Mouse (Mus musculus) lung, embryonic 16.5 days (tissue): ENCODE measurements at regions not wholly inside any gene's neighbourhood (a gene's known extent, or its start where the extent isn't known, plus 50 kb on each side); places are given as distances from the start of the nearest gene placed in this dataset.
A peak's percentile ranks its signal among the peaks of the same experiment; 100 is the strongest.

ENCODE experiments used
- ATAC-seq: fragments of 200-750 bp; cut with Nextera tagmentation; 2 replicates; pipeline ENCODE4 v1.8.0; 2017; ENCODE audit warnings: low read depth, mild to moderate bottlenecking, moderate library complexity
- H3K27ac ChIP-seq: fragments of 300-500 bp; sonication (generic); 2 replicates; pipeline ENCODE4 v1.5.1; 2014; ENCODE audit warnings: mild to moderate bottlenecking, control low read depth, low read length
- H3K27me3 ChIP-seq: fragments of 300-500 bp; sonication (generic); 2 replicates; pipeline ENCODE4 v1.6.1; 2014; ENCODE audit warnings: low read depth, low read length, mixed read lengths; ENCODE audit not compliant: control insufficient read depth, insufficient read depth
- H3K36me3 ChIP-seq: fragments of 300-500 bp; sonication (generic); 2 replicates; pipeline ENCODE4 v1.6.1; 2014; ENCODE audit warnings: low read length; ENCODE audit not compliant: control insufficient read depth, insufficient read depth
- H3K4me1 ChIP-seq: fragments of 300-500 bp; sonication (generic); replicated peaks from 2 replicates; pipeline ENCODE4 v1.6.1; 2014; ENCODE audit warnings: low read length, mixed read lengths; ENCODE audit not compliant: control insufficient read depth, insufficient read depth
- H3K4me2 ChIP-seq: fragments of 300-500 bp; sonication (generic); 2 replicates; pipeline ENCODE4 v1.6.1; 2014; ENCODE audit warnings: low read depth, low read length, control low read depth
- H3K4me3 ChIP-seq: fragments of 300-500 bp; sonication (generic); 2 replicates; pipeline ENCODE4 v1.5.1; 2014; ENCODE audit warnings: mild to moderate bottlenecking, low read length, control low read depth
- H3K9ac ChIP-seq: fragments of 300-500 bp; sonication (generic); 2 replicates; pipeline ENCODE4 v1.6.1; 2014; ENCODE audit warnings: low read length, control low read depth
- H3K9me3 ChIP-seq: fragments of 300-500 bp; sonication (generic); 2 replicates; pipeline ENCODE4 v1.6.1; 2016; ENCODE audit warnings: low read length; ENCODE audit not compliant: control insufficient read depth
- WGBS: fragments of 180-500 bp; shearing (Covaris S2); extraction: QIAGEN DNeasy Blood & Tissue Kit; methylation state at CpG from one replicate; pipeline ENCODE4 v1.1.7; 2014; 5-methylcytosine and 5-hydroxymethylcytosine counted together

DNA sequence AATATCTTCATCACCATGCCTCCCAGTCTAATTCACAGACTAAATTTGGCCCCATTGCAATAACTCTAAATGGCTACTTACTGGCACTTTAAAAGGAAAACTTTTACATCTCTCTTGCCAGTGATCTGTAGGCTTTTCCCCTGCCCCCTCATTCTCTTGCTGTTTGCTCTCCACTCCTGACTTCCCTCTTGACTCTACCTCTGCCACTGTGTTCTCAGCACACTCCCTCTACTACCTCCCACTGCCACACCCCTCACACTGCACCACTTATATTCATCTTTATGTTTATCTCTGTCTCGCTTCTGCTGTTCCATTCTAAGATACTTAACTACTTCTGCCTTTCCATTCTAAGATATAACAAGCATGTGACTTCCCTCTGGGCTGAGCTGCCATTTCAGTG is 141.4 kb upstream of the Rnf32 start:
- no peaks in the 10 kb centered on the region for H3K36me3 ChIP-seq
- WGBS = 39% methylated on average over 1 of the region's 1 CpGs
- H3K9me3 ChIP-seq = no peaks in the 10 kb centered on the region
- no peak overlapping the region for H3K4me3 ChIP-seq
- H3K27ac ChIP-seq = peak overlapping the region; percentile 27; the same call in 1 of the 2 replicates
- H3K9ac ChIP-seq = no peak overlapping the region
- no peaks in the 10 kb centered on the region for H3K27me3 ChIP-seq
- peak; percentile 83 for ATAC-seq
- H3K4me2 ChIP-seq = no peak overlapping the region
- no peaks in the 10 kb centered on the region for H3K4me1 ChIP-seq

DNA sequence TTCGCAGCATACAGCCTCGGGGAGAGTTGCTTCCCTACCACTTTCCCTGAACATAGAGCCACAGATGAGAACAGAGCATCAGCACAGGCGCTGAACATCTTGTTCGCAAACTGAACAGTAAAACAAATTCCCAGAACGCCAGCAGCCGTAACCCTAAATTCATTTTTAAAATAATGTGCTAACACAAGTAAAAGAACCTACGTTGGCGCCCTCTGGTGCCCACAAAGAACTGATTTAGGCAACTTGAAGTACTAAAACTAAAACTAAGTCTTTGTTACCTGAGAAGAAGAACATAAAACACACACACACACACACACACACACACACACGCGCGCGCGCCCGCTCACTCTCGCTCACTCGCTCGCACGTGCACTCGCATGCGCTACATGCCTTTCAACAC is 159.2 kb upstream of the Rnf32 start:
- Histone ChIP-seq H3K27ac (no peak overlapping the region), H3K36me3 (no peaks in the 10 kb centered on the region), H3K27me3 (no peaks in the 10 kb centered on the region), H3K9me3 (no peaks in the 10 kb centered on the region), H3K9ac (no peak overlapping the region), H3K4me1 (no peaks in the 10 kb centered on the region), H3K4me3 (no peak overlapping the region), H3K4me2 (no peak overlapping the region)
- ATAC-seq = no peak
- whole genome bisulfite sequencing = 50% methylated on average over 20 of the region's 20 CpGs

DNA sequence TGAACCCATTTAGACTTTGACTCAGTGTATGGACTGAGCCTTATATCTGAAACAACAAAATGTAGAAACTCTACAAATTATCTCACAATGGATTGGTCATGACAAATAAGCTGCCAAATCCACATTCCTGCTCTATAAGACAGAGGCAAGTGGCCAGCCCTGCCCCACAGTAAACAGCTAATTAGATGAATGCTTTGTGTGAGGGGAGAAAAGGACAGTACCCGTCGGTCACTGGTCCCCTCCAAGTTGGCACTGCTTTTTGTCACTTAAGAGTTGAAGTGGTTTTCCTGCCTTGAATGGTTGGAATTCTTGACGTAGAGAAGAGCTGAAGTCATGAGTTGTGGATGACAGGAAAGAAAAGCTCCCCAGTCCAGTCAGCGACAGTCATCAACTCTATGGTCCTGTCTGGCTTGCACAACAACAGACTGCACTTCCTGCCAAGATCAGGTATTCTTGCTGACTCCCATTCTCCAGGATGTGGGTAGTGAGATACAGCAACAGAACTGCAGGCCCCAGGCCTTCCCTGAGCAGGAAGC is 162.3 kb upstream of the Rnf32 start:
- no peak for ATAC-seq
- 33% methylated on average over 4 of the region's 4 CpGs for WGBS

GRCm38 (mm10) chr5:29030525-29030924 is 165.3 kb upstream of the Rnf32 start:
- H3K9me3 ChIP-seq = no peaks in the 10 kb centered on the region
- no peaks in the 10 kb centered on the region for H3K4me1 ChIP-seq
- 5% methylated on average over 5 of the region's 5 CpGs for WGBS
- no peaks in the 10 kb centered on the region for H3K36me3 ChIP-seq
- no peak overlapping the region for H3K4me2 ChIP-seq
- H3K4me3 ChIP-seq = no peak overlapping the region
- no peak overlapping the region for H3K9ac ChIP-seq
- H3K27ac ChIP-seq = no peak overlapping the region
- ATAC-seq = no peak
- H3K27me3 ChIP-seq = no peaks in the 10 kb centered on the region

More for the DNA sequence above, 162.3 kb upstream of the Rnf32 start:
- Histone ChIP-seq H3K27ac (no peak overlapping the region), H3K4me1 (no peaks in the 10 kb centered on the region), H3K27me3 (no peaks in the 10 kb centered on the region), H3K4me3 (no peak overlapping the region), H3K9me3 (no peaks in the 10 kb centered on the region), H3K4me2 (no peak overlapping the region), H3K9ac (no peak overlapping the region), H3K36me3 (no peaks in the 10 kb centered on the region)

GRCm38 (mm10) chr5:29029957-29030356 is 165.8 kb upstream of the Rnf32 start:
- no peak for ATAC-seq
- Histone ChIP-seq H3K4me1 (no peaks in the 10 kb centered on the region), H3K4me2 (no peak overlapping the region), H3K9me3 (no peaks in the 10 kb centered on the region), H3K27me3 (no peaks in the 10 kb centered on the region), H3K9ac (no peak overlapping the region), H3K27ac (no peak overlapping the region), H3K36me3 (no peaks in the 10 kb centered on the region), H3K4me3 (no peak overlapping the region)
- 31% methylated on average over 5 of the region's 5 CpGs for WGBS

DNA sequence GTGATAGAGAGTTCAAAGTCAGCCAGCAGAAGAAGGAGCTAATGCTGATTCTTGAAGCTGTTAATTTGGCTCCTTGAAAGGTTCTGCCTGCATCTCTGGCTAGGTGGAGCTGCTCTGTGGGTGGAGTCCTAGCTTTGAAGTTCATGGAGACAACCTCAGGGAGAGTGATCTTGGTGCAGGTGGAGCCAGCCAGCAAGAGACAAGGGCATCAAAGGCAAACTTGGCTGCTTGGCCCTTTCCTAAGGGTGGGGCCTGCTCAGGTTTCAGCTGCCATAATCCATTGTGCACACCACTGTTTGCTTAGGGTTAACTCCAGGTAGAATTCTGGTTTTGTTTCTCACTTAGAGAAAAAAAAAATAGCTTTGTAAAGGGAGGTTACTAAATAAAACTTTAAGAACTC is 170.7 kb upstream of the Rnf32 start:
- ATAC-seq = no peak

GRCm38 (mm10) chr5:28992796-28993195 is 203.0 kb upstream of the Rnf32 start:
- 70% methylated on average over 2 of the region's 2 CpGs for WGBS

More for the DNA sequence above, 170.7 kb upstream of the Rnf32 start:
- no peaks in the 10 kb centered on the region for H3K9me3 ChIP-seq
- no peak overlapping the region for H3K27ac ChIP-seq
- no peak overlapping the region for H3K4me3 ChIP-seq
- H3K4me1 ChIP-seq = no peaks in the 10 kb centered on the region
- no peaks in the 10 kb centered on the region for H3K36me3 ChIP-seq
- H3K4me2 ChIP-seq = no peak overlapping the region
- H3K27me3 ChIP-seq = no peaks in the 10 kb centered on the region
- H3K9ac ChIP-seq = no peak overlapping the region

DNA sequence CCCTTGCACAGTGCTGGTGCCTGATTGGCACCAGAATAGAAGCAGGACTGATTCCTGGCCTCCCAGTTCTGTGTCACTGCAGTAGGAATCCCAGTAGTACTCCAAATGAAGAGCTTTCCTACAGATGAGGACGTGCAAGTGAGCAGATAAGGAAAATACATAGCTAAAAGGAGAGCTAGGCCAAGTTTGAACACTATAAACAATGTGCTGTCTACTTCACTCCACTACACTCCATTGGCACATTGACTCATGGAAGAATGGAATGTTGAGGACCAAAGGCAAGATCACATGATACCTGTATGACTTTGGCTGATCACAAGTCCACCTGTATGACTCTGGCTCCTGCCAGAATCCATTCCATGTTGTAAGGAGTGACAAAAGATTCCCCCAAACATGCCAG is 215.9 kb upstream of the Rnf32 start:
- Histone ChIP-seq H3K4me2 (no peak overlapping the region), H3K27me3 (no peaks in the 10 kb centered on the region), H3K9me3 (no peaks in the 10 kb centered on the region), H3K9ac (no peak overlapping the region), H3K36me3 (no peaks in the 10 kb centered on the region), H3K4me1 (no peaks in the 10 kb centered on the region), H3K4me3 (no peak overlapping the region), H3K27ac (no peak overlapping the region)
- peak; percentile 36; the same call in 1 of the 2 replicates for ATAC-seq
- 19% methylated on average over 1 of the region's 1 CpGs for WGBS

More at GRCm38 (mm10) chr5:28992796-28993195, 203.0 kb upstream of the Rnf32 start:
- Histone ChIP-seq H3K9ac (no peak overlapping the region), H3K4me2 (no peak overlapping the region), H3K4me3 (no peak overlapping the region), H3K27ac (no peak overlapping the region), H3K4me1 (no peaks in the 10 kb centered on the region), H3K9me3 (no peaks in the 10 kb centered on the region), H3K27me3 (no peaks in the 10 kb centered on the region), H3K36me3 (no peaks in the 10 kb centered on the region)
- no peak for ATAC-seq

DNA sequence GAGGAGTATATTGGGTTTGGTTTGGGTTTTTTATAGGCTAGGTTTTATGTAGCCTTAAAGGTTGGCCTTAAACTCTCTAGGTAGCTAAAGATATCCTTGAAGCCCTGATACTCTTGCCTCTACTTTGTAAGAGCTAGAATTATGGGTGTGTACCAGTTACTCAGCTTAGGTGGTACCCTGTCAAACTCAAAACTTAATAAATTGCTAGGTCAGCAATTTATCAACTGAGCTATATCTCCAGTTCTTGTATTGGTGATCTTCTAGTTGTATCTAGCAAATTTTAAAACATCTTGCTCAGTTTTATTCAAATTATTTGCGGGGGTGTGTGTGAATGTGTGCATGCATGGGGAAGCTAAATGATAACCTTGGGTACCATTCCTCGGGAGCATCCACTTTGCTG is 225.4 kb upstream of the Rnf32 start:
- H3K9me3 ChIP-seq = no peaks in the 10 kb centered on the region
- 73% methylated on average over 2 of the region's 2 CpGs for WGBS
- no peak overlapping the region for H3K4me2 ChIP-seq
- H3K27me3 ChIP-seq = no peaks in the 10 kb centered on the region
- H3K4me1 ChIP-seq = no peaks in the 10 kb centered on the region
- H3K4me3 ChIP-seq = no peak overlapping the region
- ATAC-seq = no peak
- H3K9ac ChIP-seq = no peak overlapping the region
- H3K27ac ChIP-seq = no peak overlapping the region
- no peaks in the 10 kb centered on the region for H3K36me3 ChIP-seq

GRCm38 (mm10) chr5:28955036-28955435 is 240.8 kb upstream of the Rnf32 start:
- Histone ChIP-seq H3K4me2 (no peak overlapping the region), H3K9me3 (no peaks in the 10 kb centered on the region), H3K36me3 (no peaks in the 10 kb centered on the region), H3K27me3 (no peaks in the 10 kb centered on the region), H3K4me1 (no peaks in the 10 kb centered on the region), H3K9ac (no peak overlapping the region), H3K27ac (no peak overlapping the region), H3K4me3 (no peak overlapping the region)
- ATAC-seq = no peak
